In the genomic region with DNA sequence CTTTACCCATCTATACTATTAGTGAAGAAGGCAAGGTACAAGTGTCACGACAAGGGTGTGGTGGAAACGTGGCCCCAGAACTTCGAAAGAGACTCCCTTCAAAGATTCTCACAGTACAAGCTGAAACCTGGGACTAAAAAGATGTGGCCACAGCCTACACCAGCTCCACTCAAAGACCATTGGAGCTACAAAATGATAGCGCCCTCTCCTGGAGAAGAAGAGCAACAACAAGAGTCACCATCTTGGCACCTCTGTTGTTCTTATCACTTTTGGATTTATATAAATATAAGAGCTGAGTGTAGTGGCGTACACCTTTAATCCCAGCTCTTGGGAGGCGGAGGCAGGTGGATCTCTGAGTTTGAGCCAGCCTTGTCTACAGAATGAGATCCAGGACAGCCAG, we compare ENCODE assay signal across 17 mouse cellular contexts. TPM values are rescaled to one million over a fixed set of nuclear protein-coding genes. Genes with fewer than 3 reads are reported as not detected.
DNase-seq lines count a peak whose midpoint lies in the region; TF ChIP-seq lines count a peak whose summit lies in the region.
"Had no signal": no experiment of that assay in that cellular context is flagged by ENCODE, and none has a peak within 500 bp of the region (broad histone marks: within the 10 kb centered on the region; RNA-seq: fewer than 3 reads in every experiment).

No protein-coding gene starts in this region.

- TF ChIP-seq POLR2A in kidney, adult 2 months (IDR thresholded peaks at IDR 0.05; ENCODE audit: low read depth, low read length), result no peak
- no peak for TF ChIP-seq POLR2A in MEL (IDR thresholded peaks at IDR 0.05; ENCODE audit: control insufficient read depth in 1 of 2, insufficient read depth in 1 of 2, low read depth in 1 of 2, low read length in 2 of 2, poor library complexity in 1 of 2)

- WGBS in kidney, adult 2 months, result 77% methylated on average over 6 of the region's 6 CpGs

- H3K27ac ChIP-seq in kidney, adult 2 months (ENCODE audit: insufficient read depth, low read depth, low read length), result no peak overlapping the region
- no peak overlapping the region for H3K27ac ChIP-seq in MEL (ENCODE audit: control insufficient read depth, low read depth, low read length)
- H3K27ac ChIP-seq: neural tube, embryonic 12.5 days had no signal

- DNase-seq in kidney, adult 2 months, result no peak
- DNase-seq in kidney, adult 18-20 months, result no peak
- peak; percentile 64 for DNase-seq in MEL (ENCODE audit: low read depth, low spot score)
- DNase-seq in induced T-regulatory cell, adult 2 months (ENCODE audit: low read depth), result peak; percentile 49
- no peak for DNase-seq in heart, postnatal 14 days
- DNase-seq in urinary bladder, postnatal 10 days (ENCODE audit: low spot score), result no peak
- DNase-seq: cerebellum, postnatal 10 days; gastrocnemius, postnatal 14 days; heart, postnatal 4 days; retina, postnatal 1 day; thymus, postnatal 36 days had no signal

- TF ChIP-seq RAD21 in MEL (IDR thresholded peaks at IDR 0.05; ENCODE audit: low read depth, low read length), result peak; percentile 38

- no peak for TF ChIP-seq EP300 in MEL (IDR thresholded peaks at IDR 0.05; ENCODE audit: low read depth in 1 of 2, low read length in 2 of 2)

- no peak overlapping the region for H3K9ac ChIP-seq in MEL (ENCODE audit: control insufficient read depth, low read depth, low read length, poor library complexity, severe bottlenecking)
- H3K9ac ChIP-seq: neural tube, embryonic 12.5 days had no signal

- no peaks in the 10 kb centered on the region for H3K36me3 ChIP-seq in kidney, adult 2 months (ENCODE audit: control insufficient read depth, insufficient read depth, low read length)
- H3K36me3 ChIP-seq in E14TG2a.4 (ENCODE audit: insufficient read depth, low read length) (no peaks in the 10 kb centered on the region), MEL (ENCODE audit: control insufficient read depth in 1 of 2, insufficient read depth in 2 of 2, low read length in 2 of 2) (0 out of 4 replicates have a peak, but pooled peaks cover 0 to 2% of the 10 kb centered on the region in 2 experiments)
- H3K36me3 ChIP-seq: neural tube, embryonic 12.5 days had no signal

- H3K9me3 ChIP-seq in E14TG2a.4 (ENCODE audit: low read length) (peaks cover 2% of the 10 kb centered on the region; the same call in 1 of the 2 replicates), MEL (replicated peaks; ENCODE audit: insufficient read depth, low read length) (no peaks in the 10 kb centered on the region)
- H3K9me3 ChIP-seq: neural tube, embryonic 12.5 days had no signal

- intact Hi-C loops in heart, postnatal 14 days (cut with DNase I), result no loop called here

- H3K79me2 ChIP-seq in MEL (ENCODE audit: control insufficient read depth, insufficient read depth, low read length, poor library complexity), result no peaks in the 10 kb centered on the region

- H3K4me3 ChIP-seq in kidney, adult 2 months (ENCODE audit: insufficient read depth, low read depth, low read length), result no peak overlapping the region
- no peak overlapping the region for H3K4me3 ChIP-seq in E14TG2a.4 (replicated peaks; ENCODE audit: low read length)
- H3K4me3 ChIP-seq in MEL (ENCODE audit: control insufficient read depth in 1 of 2, insufficient read depth in 1 of 2, low read depth in 2 of 2, low read length in 2 of 2), result no peak overlapping the region
- H3K4me3 ChIP-seq: neural tube, embryonic 12.5 days had no signal

- H3K27me3 ChIP-seq in kidney, adult 2 months (replicated peaks; ENCODE audit: control insufficient read depth, insufficient read depth, low read length), result no peaks in the 10 kb centered on the region
- H3K27me3 ChIP-seq in E14TG2a.4 (ENCODE audit: insufficient read depth, low read length) (peaks cover 2% of the 10 kb centered on the region; the same call in 1 of the 2 replicates), MEL (ENCODE audit: control insufficient read depth in 1 of 2, insufficient read depth in 2 of 2, low read length in 2 of 2) (no peaks in the 10 kb centered on the region; a peak in 2 of 4 replicates)
- H3K27me3 ChIP-seq: neural tube, embryonic 12.5 days had no signal

- H3K4me1 ChIP-seq in kidney, adult 2 months (ENCODE audit: control insufficient read depth, insufficient read depth, low read length), result no peaks in the 10 kb centered on the region
- peaks cover 10% of the 10 kb centered on the region for H3K4me1 ChIP-seq in E14TG2a.4 (replicated peaks; ENCODE audit: low read depth, low read length)
- peaks cover 0 to 4% of the 10 kb centered on the region in 2 experiments; a peak in 3 of 4 replicates for H3K4me1 ChIP-seq in MEL (ENCODE audit: control insufficient read depth in 1 of 2, insufficient read depth in 2 of 2, low read length in 2 of 2)

- peak; percentile 33 for TF ChIP-seq CTCF in kidney, adult 2 months (conservative IDR thresholded peaks at IDR 0.05; ENCODE audit: insufficient read depth, insufficient read length, low read depth, low read length)
- TF ChIP-seq CTCF in E14TG2a.4 (conservative IDR thresholded peaks at IDR 0.05; ENCODE audit: low read length), result peak; percentile 19; the same call in 1 of the 2 replicates
- TF ChIP-seq CTCF in MEL (IDR thresholded peaks at IDR 0.05 in 2 of 3, conservative IDR thresholded peaks at IDR 0.05 in 1 of 3; ENCODE audit: control insufficient read depth in 1 of 3, insufficient read depth in 1 of 3, low read depth in 2 of 3, low read length in 3 of 3, poor library complexity in 1 of 3, severe bottlenecking in 1 of 3), result peak; percentile 52 to 73 (median 62)

TF ChIP-seq in MEL, 35 proteins besides CTCF, POLR2A, EP300 and RAD21:
- TF ChIP-seq GATA1 (IDR thresholded peaks at IDR 0.05; ENCODE audit: low read depth, low read length) (0 out of 2 replicates have a peak, but pooled peaks have one; percentile 15), ZC3H11A (IDR thresholded peaks at IDR 0.05; ENCODE audit: low read depth, low read length) (0 out of 2 replicates have a peak, but pooled peaks have one; percentile 35), SMC3 (IDR thresholded peaks at IDR 0.05; ENCODE audit: low read depth, low read length) (peak; percentile 64), E2F4 (IDR thresholded peaks at IDR 0.05; ENCODE audit: borderline replicate concordance, low read depth, low read length) (no peak)
TF ChIP-seq in MEL: peak in this region for 3.

RNA-seq across cellular contexts. Expression of gene Gm14214, which starts 14.0 kb away (rescaled TPM):
- not detected in 2 replicates for polyA plus RNA-seq in kidney, adult 2 months (2012; rRNA removed)
- not detected in 2 replicates for total RNA-seq in MEL (2012; rRNA removed)
- under 1 TPM in 1 of 2 experiments, not detected in 1; 0.17 TPM for polyA plus RNA-seq in MEL (2012; ENCODE audit: insufficient read depth in 1 of 2, insufficient read length in 2 of 2, low read depth in 1 of 2, low replicate concordance in 2 of 2, missing spikeins in 1 of 2)
- not detected for total RNA-seq in heart, postnatal 14 days (2021)
- total RNA-seq: adrenal gland, postnatal 4 days; gastrocnemius, postnatal 14 days; heart, postnatal 4 days; layer of hippocampus, postnatal 25 days had no signal
- polyA plus RNA-seq: kidney, embryonic 14.5 days; limb, embryonic 14.5 days; neural tube, embryonic 12.5 days had no signal

RNA-seq across cellular contexts. Expression of gene Raly, which starts 35.1 kb away (rescaled TPM):
- polyA plus RNA-seq in kidney, adult 2 months (2012; rRNA removed), result 152 and 163 TPM in 2 replicates
- 214 and 237 TPM in 2 replicates for total RNA-seq in MEL (2012; rRNA removed)
- 100 to 1,000 TPM in 1 of 2 experiments, not detected in 1; 407 TPM for polyA plus RNA-seq in MEL (2012; ENCODE audit: insufficient read depth in 1 of 2, insufficient read length in 2 of 2, low read depth in 1 of 2, low replicate concordance in 2 of 2, missing spikeins in 1 of 2)
- 100 to 1,000 TPM; 119 to 131 TPM for total RNA-seq in heart, postnatal 14 days (2021)

RNA-seq across cellular contexts. Expression of gene a, which starts 35.4 kb away (rescaled TPM):
- not detected in 2 replicates for polyA plus RNA-seq in kidney, adult 2 months (2012; rRNA removed)
- total RNA-seq in MEL (2012; rRNA removed), result not detected in 2 replicates
- polyA plus RNA-seq in MEL (2012; ENCODE audit: insufficient read depth in 1 of 2, insufficient read length in 2 of 2, low read depth in 1 of 2, low replicate concordance in 2 of 2, missing spikeins in 1 of 2), result not detected
- total RNA-seq in heart, postnatal 14 days (2021), result not detected
- total RNA-seq: adrenal gland, postnatal 4 days; gastrocnemius, postnatal 14 days; heart, postnatal 4 days; layer of hippocampus, postnatal 25 days had no signal
- polyA plus RNA-seq: kidney, embryonic 14.5 days; neural tube, embryonic 12.5 days had no signal

Comparison
In these comparisons a context has a peak if more than half of its experiments do, and no peak if none do; other contexts are left out.
1. DNase-seq: peak in MEL (single experiment) and induced T-regulatory cell, adult 2 months (single experiment); none in kidney, adult 2 months (single experiment), kidney, adult 18-20 months (single experiment), heart, postnatal 14 days (0 of 2) and urinary bladder, postnatal 10 days (single experiment).
2. Peak in every context shown above with its lines, with median percentiles within 50 percentile points of each other: CTCF ChIP-seq.